Comparison of ENCODE assay signal across 21 mouse cellular contexts in genomic region chr12:45184510-45184909, GRCm38 (mm10).
DNase-seq lines count a peak whose midpoint lies in the region; ATAC-seq lines count a peak whose summit lies in the region.
"Had no signal": no experiment of that assay in that cellular context is flagged by ENCODE, and none has a peak within 500 bp of the region (broad histone marks: within the 10 kb centered on the region; RNA-seq: fewer than 3 reads in every experiment).

No protein-coding gene starts in this region.

- no peak overlapping the region for H3K9ac ChIP-seq in forebrain, embryonic 12.5 days

- H3K4me3 ChIP-seq in forebrain, embryonic 12.5 days (replicated peaks), result no peak overlapping the region

- H3K27ac ChIP-seq in forebrain, embryonic 12.5 days, result no peak overlapping the region

- no peaks in the 10 kb centered on the region for H3K4me1 ChIP-seq in forebrain, embryonic 12.5 days

- no peak overlapping the region for H3K4me2 ChIP-seq in forebrain, embryonic 12.5 days

- WGBS in forebrain, embryonic 12.5 days, result 90% methylated on average over 3 of the region's 3 CpGs

- DNase-seq in urinary bladder, postnatal 10 days (ENCODE audit: low spot score), result no peak
- DNase-seq in kidney, adult 18-20 months, result no peak
- DNase-seq: adrenal gland, adult 2 months; adrenal gland, adult 8-10 months; adrenal gland, postnatal 10 days; adrenal gland, postnatal 14 days; adrenal gland, postnatal 25 days; adrenal gland, postnatal 36 days; B cell, adult 2 months; cerebellum, adult 11 months; cerebellum, adult 11-12 months; cerebellum, adult 18-20 months had no signal

- H3K27me3 ChIP-seq in forebrain, embryonic 12.5 days, result no peaks in the 10 kb centered on the region
- H3K27me3 ChIP-seq: CH12.LX had no signal

- H3K9me3 ChIP-seq in forebrain, embryonic 12.5 days, result no peaks in the 10 kb centered on the region

- no peaks in the 10 kb centered on the region for H3K36me3 ChIP-seq in forebrain, embryonic 12.5 days (replicated peaks)
- H3K36me3 ChIP-seq: G1E had no signal

- peak; percentile 89 for ATAC-seq in common myeloid progenitor, adult 5-6 weeks (replicated peaks; ENCODE audit: low read depth, poor library complexity, severe bottlenecking)
- peak; percentile 56 to 83; a peak in 3 of 4 replicates for ATAC-seq in hematopoietic stem cell, adult 5-6 weeks (replicated peaks in 1 of 2; ENCODE audit: insufficient read depth in 1 of 2, low FRiP score in 2 of 2, low TSS enrichment in 1 of 2, low read depth in 1 of 2, poor library complexity in 2 of 2, severe bottlenecking in 2 of 2)
- ATAC-seq in megakaryocyte progenitor cell, adult 5-6 weeks (replicated peaks; ENCODE audit: poor library complexity), result peak; percentile 81
- no peak for ATAC-seq in forebrain, embryonic 12.5 days (ENCODE audit: low FRiP score)
- ATAC-seq: activated CD4-positive, CD25-positive, alpha-beta regulatory T cell, adult 4 months; CD4-positive, CD25-positive, alpha-beta regulatory T cell, adult 4 months; Patski had no signal
